Mouse (Mus musculus) fat pad, adult 2 months (tissue): ENCODE results near the gene Zdhhc3.

Experiments
- DNase-seq: peaks from one replicate; pipeline ENCODE4 v3.0.0-alpha.2; 2011; ENCODE audit warnings: low read depth, low spot score; ENCODE audit errors: extremely low read depth

Zdhhc3 gene

GRCm38 (mm10) chr9:123020995-123021631 is 91.9 kb downstream of the Zdhhc3 start, which contains the start of gene Tmem42:
TSS of gene Tmem42 (plus strand) at chr9:123021326.
- DNase-seq = no peak
